ENCODE assay signal across 8 mouse cellular contexts in genomic region chr13:23738041-23738440, GRCm38 (mm10). TPM values are rescaled to one million over a fixed set of nuclear protein-coding genes. Genes with fewer than 3 reads are reported as not detected.
DNase-seq lines count a peak whose midpoint lies in the region; ATAC-seq and TF ChIP-seq lines count a peak whose summit lies in the region.

No protein-coding gene starts in this region.

- no peak for ATAC-seq in kidney, embryonic 16.5 days (ENCODE audit: low FRiP score, low TSS enrichment)
- no peak for ATAC-seq in heart, embryonic 16.5 days (replicated peaks; ENCODE audit: extremely low read depth, insufficient read depth, low FRiP score)
- ATAC-seq in liver, embryonic 16.5 days (ENCODE audit: low read depth), result no peak

- H3K9ac ChIP-seq in kidney, embryonic 16.5 days (replicated peaks; ENCODE audit: low read length), result peak overlapping the region; percentile 82
- peak overlapping the region; percentile 68 for H3K9ac ChIP-seq in heart, embryonic 16.5 days (ENCODE audit: low read length)
- peak overlapping the region; percentile 30; the same call in 1 of the 2 replicates for H3K9ac ChIP-seq in liver, embryonic 16.5 days (ENCODE audit: low read depth, low read length)

- H3K9me3 ChIP-seq in kidney, embryonic 16.5 days (ENCODE audit: low read length), result no peaks in the 10 kb centered on the region
- H3K9me3 ChIP-seq in heart, embryonic 16.5 days (replicated peaks; ENCODE audit: control insufficient read depth, low read length), result no peaks in the 10 kb centered on the region
- no peaks in the 10 kb centered on the region for H3K9me3 ChIP-seq in liver, embryonic 16.5 days (replicated peaks; ENCODE audit: control insufficient read depth, low read length)

- H3K4me2 ChIP-seq in kidney, embryonic 16.5 days (replicated peaks; ENCODE audit: low read depth, low read length), result peak overlapping the region; percentile 84
- peak overlapping the region; percentile 95 for H3K4me2 ChIP-seq in heart, embryonic 16.5 days (ENCODE audit: low read depth, low read length)
- H3K4me2 ChIP-seq in liver, embryonic 16.5 days (ENCODE audit: low read depth, low read length), result peak overlapping the region; percentile 82

- 29% methylated on average over 4 of the region's 4 CpGs for WGBS in kidney, embryonic 16.5 days
- WGBS in heart, embryonic 16.5 days, result 26% methylated on average over 4 of the region's 4 CpGs
- WGBS in liver, embryonic 16.5 days (ENCODE audit: insufficient replicate concordance), result 20% methylated on average over 4 of the region's 4 CpGs

- TF ChIP-seq POLR2A in bone marrow macrophage, adult 2 months (IDR thresholded peaks at IDR 0.05; ENCODE audit: borderline replicate concordance, low read depth, low read length), result no peak

- H3K27me3 ChIP-seq in kidney, embryonic 16.5 days (ENCODE audit: insufficient read depth, low read length), result no peaks in the 10 kb centered on the region
- no peaks in the 10 kb centered on the region for H3K27me3 ChIP-seq in heart, embryonic 16.5 days (ENCODE audit: control insufficient read depth, insufficient read depth, low read length)
- no peaks in the 10 kb centered on the region for H3K27me3 ChIP-seq in liver, embryonic 16.5 days (ENCODE audit: control insufficient read depth, insufficient read depth, low read depth, low read length)

- DNase-seq in kidney, adult 8-10 months, result no peak
- peak; percentile 74 for DNase-seq in thymus, postnatal 4 days
- DNase-seq in urinary bladder, postnatal 36 days (ENCODE audit: low spot score in 2 of 2), result no peak
- no peak for DNase-seq in lung, postnatal 4 days

- H3K27ac ChIP-seq in kidney, embryonic 16.5 days (ENCODE audit: low read length), result peak overlapping the region; percentile 99
- peak overlapping the region; percentile 98 for H3K27ac ChIP-seq in bone marrow macrophage, adult 2 months (ENCODE audit: insufficient read depth, low read depth, low read length)
- peak overlapping the region; percentile 99 for H3K27ac ChIP-seq in heart, embryonic 16.5 days (ENCODE audit: low read length)
- peak overlapping the region; percentile 99 for H3K27ac ChIP-seq in liver, embryonic 16.5 days (ENCODE audit: low read length)

- peaks cover 13% of the 10 kb centered on the region for H3K4me1 ChIP-seq in kidney, embryonic 16.5 days (ENCODE audit: insufficient read depth, low read length)
- peaks cover 5% of the 10 kb centered on the region for H3K4me1 ChIP-seq in bone marrow macrophage, adult 2 months (ENCODE audit: control insufficient read depth, insufficient read depth, low read length)
- H3K4me1 ChIP-seq in heart, embryonic 16.5 days (ENCODE audit: control insufficient read depth, insufficient read depth, low read length), result peaks cover 16% of the 10 kb centered on the region
- H3K4me1 ChIP-seq in liver, embryonic 16.5 days (ENCODE audit: control insufficient read depth, low read depth, low read length), result peaks cover 14% of the 10 kb centered on the region

- peak overlapping the region; percentile 58 for H3K4me3 ChIP-seq in kidney, embryonic 16.5 days (ENCODE audit: low read length)
- peak overlapping the region; percentile 51 for H3K4me3 ChIP-seq in bone marrow macrophage, adult 2 months (ENCODE audit: insufficient read depth, low read length)
- H3K4me3 ChIP-seq in heart, embryonic 16.5 days (ENCODE audit: low read length), result peak overlapping the region; percentile 74
- H3K4me3 ChIP-seq in liver, embryonic 16.5 days (ENCODE audit: low read depth, low read length), result peak overlapping the region; percentile 63

- H3K36me3 ChIP-seq in kidney, embryonic 16.5 days (ENCODE audit: insufficient read depth, low read length), result no peaks in the 10 kb centered on the region
- H3K36me3 ChIP-seq in heart, embryonic 16.5 days (ENCODE audit: control insufficient read depth, insufficient read depth), result no peaks in the 10 kb centered on the region
- H3K36me3 ChIP-seq in liver, embryonic 16.5 days (ENCODE audit: control insufficient read depth, insufficient read depth), result no peaks in the 10 kb centered on the region

- no peak for TF ChIP-seq CTCF in bone marrow macrophage, adult 2 months (IDR thresholded peaks at IDR 0.05; ENCODE audit: low read depth, low read length)

RNA-seq across cellular contexts. Expression of gene Hist1h1c, which starts 0.6 kb away (rescaled TPM):
- polyA plus RNA-seq in kidney, embryonic 16.5 days (2015; fragmentation: Nextera tagmentation; extraction: Ambion mirVana), result 25.6 and 28.3 TPM in 2 replicates
- polyA plus RNA-seq in bone marrow macrophage, adult 2 months (2012; ENCODE audit: insufficient read depth, insufficient read length, missing spikeins), result 75.5 and 80.8 TPM in 2 replicates
- polyA plus RNA-seq in heart, embryonic 16.5 days (2015; fragmentation: Nextera tagmentation; extraction: Ambion mirVana), result 38.0 and 38.5 TPM in 2 replicates
- 99.6 and 112 TPM in 2 replicates for polyA plus RNA-seq in liver, embryonic 16.5 days (2015; fragmentation: Nextera tagmentation; extraction: Ambion mirVana)

RNA-seq across cellular contexts. Expression of gene Hist1h3c, which starts 7.4 kb away (rescaled TPM):
- 6.8 and 9.7 TPM in 2 replicates for polyA plus RNA-seq in kidney, embryonic 16.5 days (2015; fragmentation: Nextera tagmentation; extraction: Ambion mirVana)
- 1.2 TPM in 1 of 2 replicates, not detected in the other for polyA plus RNA-seq in bone marrow macrophage, adult 2 months (2012; ENCODE audit: insufficient read depth, insufficient read length, missing spikeins)
- 3.0 and 3.8 TPM in 2 replicates for polyA plus RNA-seq in heart, embryonic 16.5 days (2015; fragmentation: Nextera tagmentation; extraction: Ambion mirVana)
- 4.4 and 7.4 TPM in 2 replicates for polyA plus RNA-seq in liver, embryonic 16.5 days (2015; fragmentation: Nextera tagmentation; extraction: Ambion mirVana)

RNA-seq across cellular contexts. Expression of gene Hist1h2bb, which starts 8.5 kb away (rescaled TPM):
- 2.1 and 2.5 TPM in 2 replicates for polyA plus RNA-seq in kidney, embryonic 16.5 days (2015; fragmentation: Nextera tagmentation; extraction: Ambion mirVana)
- polyA plus RNA-seq in bone marrow macrophage, adult 2 months (2012; ENCODE audit: insufficient read depth, insufficient read length, missing spikeins), result 1.3 TPM in 1 of 2 replicates, not detected in the other
- polyA plus RNA-seq in heart, embryonic 16.5 days (2015; fragmentation: Nextera tagmentation; extraction: Ambion mirVana), result 0.98 and 2.2 TPM in 2 replicates
- polyA plus RNA-seq in liver, embryonic 16.5 days (2015; fragmentation: Nextera tagmentation; extraction: Ambion mirVana), result 3.2 and 6.3 TPM in 2 replicates

RNA-seq across cellular contexts. Expression of gene Hist1h2ab, which starts 12.9 kb away (rescaled TPM):
- 33.6 and 37.8 TPM in 2 replicates for polyA plus RNA-seq in kidney, embryonic 16.5 days (2015; fragmentation: Nextera tagmentation; extraction: Ambion mirVana)
- polyA plus RNA-seq in bone marrow macrophage, adult 2 months (2012; ENCODE audit: insufficient read depth, insufficient read length, missing spikeins), result 4.3 and 8.4 TPM in 2 replicates
- polyA plus RNA-seq in heart, embryonic 16.5 days (2015; fragmentation: Nextera tagmentation; extraction: Ambion mirVana), result 17.0 and 20.0 TPM in 2 replicates
- polyA plus RNA-seq in liver, embryonic 16.5 days (2015; fragmentation: Nextera tagmentation; extraction: Ambion mirVana), result 49.0 and 58.5 TPM in 2 replicates

RNA-seq across cellular contexts. Expression of gene Hist1h3b, which starts 14.0 kb away (rescaled TPM):
- 8.8 and 13.2 TPM in 2 replicates for polyA plus RNA-seq in kidney, embryonic 16.5 days (2015; fragmentation: Nextera tagmentation; extraction: Ambion mirVana)
- polyA plus RNA-seq in bone marrow macrophage, adult 2 months (2012; ENCODE audit: insufficient read depth, insufficient read length, missing spikeins), result 2.1 and 4.8 TPM in 2 replicates
- 3.2 and 5.0 TPM in 2 replicates for polyA plus RNA-seq in heart, embryonic 16.5 days (2015; fragmentation: Nextera tagmentation; extraction: Ambion mirVana)
- 14.4 TPM in 2 replicates for polyA plus RNA-seq in liver, embryonic 16.5 days (2015; fragmentation: Nextera tagmentation; extraction: Ambion mirVana)

Comparison
In these comparisons a context has a peak if more than half of its experiments do, and no peak if none do; other contexts are left out.
1. H3K9ac ChIP-seq: peak in every context shown above with its lines; median percentile 82 in kidney, embryonic 16.5 days; 68 in heart, embryonic 16.5 days; 30 in liver, embryonic 16.5 days.